Mouse (Mus musculus): ENCODE data around the gene Fgf23.

Gene Fgf23

GRCm38 (mm10) chr6:127072817-127073216, at the start of gene Fgf23:
TSS of gene Fgf23 (plus strand) at chr6:127072902.
- DNase-seq (ENCODE audit: low spot score): peak; percentile 11

- no peak for DNase-seq (ENCODE audit: low spot score)
Observed at GRCm38 (mm10) chr6:127024836-127025235, 47.9 kb upstream of the Fgf23 start.

- DNase-seq (ENCODE audit: low spot score): no peak
Observed at GRCm38 (mm10) chr6:127034760-127035159, 37.9 kb upstream of the Fgf23 start.

- DNase-seq (ENCODE audit: low spot score): no peak
Observed at GRCm38 (mm10) chr6:127044909-127045308, 27.8 kb upstream of the Fgf23 start.

- DNase-seq (ENCODE audit: low spot score): no peak
Observed at GRCm38 (mm10) chr6:127050847-127051246, 21.9 kb upstream of the Fgf23 start.

- DNase-seq (ENCODE audit: low spot score): no peak
Observed at GRCm38 (mm10) chr6:127056990-127057588, 15.6 kb upstream of the Fgf23 start.

- no peak for DNase-seq (ENCODE audit: low spot score)
Observed at GRCm38 (mm10) chr6:127059975-127060374, 12.7 kb upstream of the Fgf23 start.

- no peak for DNase-seq (ENCODE audit: low spot score)
Observed at GRCm38 (mm10) chr6:127063915-127064314, 8.8 kb upstream of the Fgf23 start.

- no peak for DNase-seq (ENCODE audit: low spot score)
Observed at GRCm38 (mm10) chr6:127064815-127065214, 7.9 kb upstream of the Fgf23 start.

- peak; percentile 61 for DNase-seq (ENCODE audit: low spot score)
Observed at GRCm38 (mm10) chr6:127079867-127080731, 7.4 kb downstream of the Fgf23 start.

GRCm38 (mm10) chr6:127081820-127082219, 9.1 kb downstream of the Fgf23 start:
- DNase-seq (ENCODE audit: low spot score): no peak

GRCm38 (mm10) chr6:127086739-127087138, 14.0 kb downstream of the Fgf23 start:
- DNase-seq (ENCODE audit: low spot score): no peak

- no peak for DNase-seq (ENCODE audit: low spot score)
Observed at GRCm38 (mm10) chr6:127094565-127094964, 21.9 kb downstream of the Fgf23 start.

GRCm38 (mm10) chr6:127103506-127104275, 31.0 kb downstream of the Fgf23 start:
- no peak for DNase-seq (ENCODE audit: low spot score)

GRCm38 (mm10) chr6:127104396-127105029, 31.8 kb downstream of the Fgf23 start:
- DNase-seq (ENCODE audit: low spot score): no peak

- DNase-seq (ENCODE audit: low spot score): no peak
Observed at GRCm38 (mm10) chr6:127105107-127105506, 32.4 kb downstream of the Fgf23 start.

- no peak for DNase-seq (ENCODE audit: low spot score)
Observed at GRCm38 (mm10) chr6:127106189-127106588, 33.5 kb downstream of the Fgf23 start.

- no peak for DNase-seq (ENCODE audit: low spot score)
Observed at GRCm38 (mm10) chr6:127106726-127107125, 34.0 kb downstream of the Fgf23 start.

GRCm38 (mm10) chr6:127107413-127107812, 34.7 kb downstream of the Fgf23 start:
- DNase-seq (ENCODE audit: low spot score): no peak

- DNase-seq (ENCODE audit: low spot score): no peak
Observed at GRCm38 (mm10) chr6:127108368-127109060, 35.8 kb downstream of the Fgf23 start.

- peak; percentile 92 for DNase-seq (ENCODE audit: low spot score)
Observed at GRCm38 (mm10) chr6:127109402-127109930, 36.8 kb downstream of the Fgf23 start, which contains the start of gene Tigar. TSS of gene Tigar (minus strand) at chr6:127109557.
